Mouse (Mus musculus): ENCODE results near the gene Mrgprh.
"Not testable (repeated sequence)": the region's sequence is repeated elsewhere in the genome, so short reads cannot be mapped to it uniquely, and the experiment has no call there.

The Mrgprh gene

GRCm38 (mm10) chr17:12868640-12869039, 7.2 kb upstream of the Mrgprh start:
- DNase-seq (ENCODE audit: low spot score), result no peak

- DNase-seq (ENCODE audit: low spot score), result no peak
Observed at GRCm38 (mm10) chr17:12872275-12873028, 3.4 kb upstream of the Mrgprh start.

DNA sequence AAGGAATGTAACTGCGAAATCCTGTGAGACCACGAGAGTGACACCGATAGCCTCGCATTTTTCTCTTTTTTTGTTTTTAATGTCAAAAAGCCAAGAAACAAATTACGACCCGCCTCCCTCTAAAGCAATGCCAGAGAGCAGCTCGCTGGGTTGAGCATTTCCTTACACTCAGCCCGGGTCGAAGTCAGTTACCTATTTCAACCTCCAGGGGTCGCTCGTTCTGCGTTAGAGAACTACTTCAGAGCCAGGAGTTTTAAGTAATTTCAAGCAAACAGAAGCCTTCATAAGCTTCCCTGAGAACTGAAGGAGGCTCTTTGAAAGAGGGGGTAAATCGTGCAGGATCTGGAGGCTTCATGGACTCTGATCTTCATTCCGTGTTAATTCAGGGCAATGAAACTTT, 4.3 kb downstream of the Mrgprh start:
- peak; percentile 81 for DNase-seq (ENCODE audit: low spot score)

DNA sequence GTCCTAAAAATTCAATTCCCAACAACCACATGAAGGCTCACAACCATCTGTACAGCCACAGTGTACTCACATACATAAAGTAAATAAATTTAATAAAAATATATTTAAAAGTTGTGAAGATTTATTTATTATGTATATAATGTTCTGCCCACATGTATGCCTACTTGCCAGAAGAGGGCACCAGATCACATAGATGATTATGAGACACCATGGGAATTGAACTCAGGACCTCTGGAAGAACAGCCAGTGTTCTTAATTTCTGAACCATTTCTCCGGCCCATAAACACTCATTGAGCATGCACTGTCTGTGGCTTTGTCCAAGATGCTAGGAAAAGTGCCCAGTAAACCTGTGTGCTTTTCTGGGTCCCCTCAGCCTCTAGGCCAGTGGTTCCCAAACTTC, 5.4 kb downstream of the Mrgprh start:
- DNase-seq (ENCODE audit: low spot score), result no peak

DNA sequence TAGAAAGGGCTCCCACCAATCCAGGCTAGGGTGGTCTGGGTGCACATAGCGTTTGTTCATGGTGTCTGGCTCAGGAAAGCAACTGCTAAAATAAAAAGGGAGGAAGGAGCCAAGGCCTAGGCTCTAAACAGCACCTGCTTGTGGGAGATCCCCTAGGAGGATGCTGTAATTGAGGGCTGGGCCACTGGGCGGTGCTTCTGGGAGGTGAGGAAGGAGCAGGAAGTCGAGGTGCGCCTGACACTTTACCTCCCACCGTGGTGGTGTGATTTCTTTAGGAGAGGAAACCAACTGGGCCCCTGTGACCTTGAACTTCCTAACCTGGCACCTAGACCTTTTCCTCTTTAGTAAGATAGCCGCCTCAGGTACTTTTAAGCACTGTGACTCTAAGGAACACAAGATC, 10.8 kb downstream of the Mrgprh start:
- DNase-seq (ENCODE audit: low spot score), result no peak

DNA sequence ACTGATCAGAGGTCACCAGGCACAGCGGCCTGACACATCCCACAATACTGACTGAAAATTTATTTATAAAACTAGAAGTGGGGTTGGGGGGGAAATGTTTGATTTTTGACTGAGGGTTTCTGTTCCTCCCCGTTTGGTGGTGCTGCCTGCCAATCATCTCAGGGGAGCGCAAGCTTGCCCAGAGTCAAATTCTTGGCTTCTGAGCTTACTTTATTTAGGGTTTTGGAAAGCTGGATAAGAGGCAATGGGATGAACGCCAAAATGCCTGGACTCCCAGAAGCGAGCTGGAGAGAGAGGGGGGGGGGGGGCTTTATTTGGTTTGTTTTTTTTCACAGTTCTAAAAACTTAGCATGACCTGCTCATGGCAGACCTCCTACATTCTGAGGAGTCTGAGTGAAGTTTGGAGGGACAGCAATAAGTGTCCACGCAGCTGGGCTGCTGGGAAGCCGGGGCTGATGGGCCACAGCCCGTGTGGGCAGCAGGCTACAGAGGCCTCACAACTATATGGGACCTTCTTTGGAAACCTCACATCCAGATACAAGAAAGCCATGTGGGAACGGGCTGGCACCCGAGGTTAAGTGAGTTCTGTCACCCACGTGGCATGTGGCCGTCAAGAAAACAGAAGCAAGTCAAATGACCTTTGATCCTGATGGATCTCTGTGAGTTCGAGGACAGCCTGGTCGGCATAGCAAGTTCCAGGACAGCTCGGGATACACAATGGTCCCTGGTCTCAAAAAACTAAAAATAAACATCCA, 11.4 kb downstream of the Mrgprh start:
- DNase-seq (ENCODE audit: low spot score), result no peak

DNA sequence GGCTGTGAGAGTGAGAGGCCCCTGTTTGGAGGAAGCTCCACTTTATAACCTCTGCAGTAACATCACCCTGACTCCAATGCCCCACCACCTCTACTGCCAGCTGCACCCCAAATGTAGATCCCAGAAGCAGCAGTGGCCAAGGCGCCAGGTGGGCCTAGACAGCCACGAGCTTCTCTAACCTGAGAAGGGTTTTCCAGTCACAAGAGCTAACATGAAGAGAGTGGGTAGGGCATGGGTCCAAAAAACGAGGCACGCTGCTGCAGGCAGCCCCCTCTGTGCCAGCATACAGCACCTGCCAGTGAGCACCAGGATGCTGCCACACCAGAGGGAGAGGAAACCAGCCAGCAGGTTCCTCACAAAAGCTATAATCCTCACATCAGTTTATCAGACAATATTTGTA, 15.2 kb downstream of the Mrgprh start:
- DNase-seq (ENCODE audit: low spot score), result no peak

- DNase-seq (ENCODE audit: low spot score), result no peak
Observed at GRCm38 (mm10) chr17:12892033-12892432, 16.2 kb downstream of the Mrgprh start.

- no peak for DNase-seq (ENCODE audit: low spot score)
Observed at GRCm38 (mm10) chr17:12897674-12898073, 21.8 kb downstream of the Mrgprh start.

DNA sequence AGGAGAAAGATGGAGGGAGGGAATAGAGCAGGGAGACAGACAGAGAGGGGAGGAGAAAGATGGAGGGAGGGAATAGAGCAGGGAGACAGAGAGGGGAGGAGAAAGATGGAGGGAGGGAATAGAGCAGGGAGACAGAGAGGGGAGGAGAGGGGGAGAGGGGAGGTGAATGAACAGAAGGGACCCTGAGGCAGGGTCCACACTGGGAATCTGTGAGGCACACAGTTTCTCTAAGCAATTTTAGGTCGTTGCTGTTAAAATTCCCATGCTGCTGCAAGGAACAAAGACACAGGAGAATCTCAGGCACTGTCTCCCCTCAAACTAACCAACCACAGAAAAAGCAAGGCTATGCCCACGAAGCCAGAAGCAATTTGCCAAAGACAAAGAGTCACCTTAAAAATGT, 22.8 kb downstream of the Mrgprh start:
- DNase-seq (ENCODE audit: low spot score), result not testable (repeated sequence)

- no peak for DNase-seq (ENCODE audit: low spot score)
Observed at GRCm38 (mm10) chr17:12902291-12902690, 26.5 kb downstream of the Mrgprh start.

GRCm38 (mm10) chr17:12903372-12904333, 27.8 kb downstream of the Mrgprh start:
- no peak for DNase-seq (ENCODE audit: low spot score)

- no peak for DNase-seq (ENCODE audit: low spot score)
Observed at GRCm38 (mm10) chr17:12904349-12904748, 28.5 kb downstream of the Mrgprh start.

DNA sequence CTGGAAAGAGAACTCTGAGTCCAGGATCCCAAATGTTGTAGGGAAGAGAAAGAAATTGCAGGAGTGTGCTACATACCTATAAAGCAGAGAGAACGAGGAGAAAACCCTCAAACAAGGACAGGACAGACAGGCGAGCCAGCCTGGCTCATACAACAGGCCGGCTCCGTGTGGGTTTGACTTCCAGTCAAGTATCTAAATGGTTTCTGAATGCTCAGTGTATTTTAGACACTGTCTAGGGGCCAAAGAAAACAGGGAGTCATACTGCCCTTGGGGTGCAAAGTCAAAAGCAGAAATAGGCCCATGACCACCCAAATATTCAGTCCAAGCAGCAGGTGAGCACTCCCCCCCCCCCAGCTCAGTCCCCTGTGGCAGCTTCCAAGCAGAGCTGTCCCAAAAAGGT, 30.0 kb downstream of the Mrgprh start:
- DNase-seq (ENCODE audit: low spot score), result no peak

- no peak for DNase-seq (ENCODE audit: low spot score)
Observed at GRCm38 (mm10) chr17:12906436-12906835, 30.6 kb downstream of the Mrgprh start.

- DNase-seq (ENCODE audit: low spot score), result no peak
Observed at GRCm38 (mm10) chr17:12909361-12910280, 33.8 kb downstream of the Mrgprh start, which contains the start of gene Pnldc1. Gene Pnldc1 (minus strand): TSS chr17:12910230.

DNA sequence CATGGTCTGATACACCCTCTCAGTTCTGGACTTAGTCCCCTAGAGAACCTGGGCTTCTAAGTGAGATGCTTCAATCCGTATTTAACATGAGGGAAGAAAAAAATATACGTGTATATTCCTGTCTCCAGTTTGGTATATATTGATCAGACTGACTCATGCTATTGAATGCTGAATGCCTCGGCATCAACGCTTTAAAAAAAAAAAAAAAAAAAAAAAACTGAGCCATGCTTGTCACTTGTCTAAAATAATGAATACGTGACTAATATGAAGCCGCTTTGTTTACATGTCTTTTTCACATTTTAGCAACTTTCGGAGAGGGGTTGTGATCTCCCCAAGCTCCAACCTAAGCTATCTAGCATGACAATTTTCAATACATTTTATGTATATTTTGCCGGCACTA, 34.6 kb downstream of the Mrgprh start:
- no peak for DNase-seq (ENCODE audit: low spot score)

DNA sequence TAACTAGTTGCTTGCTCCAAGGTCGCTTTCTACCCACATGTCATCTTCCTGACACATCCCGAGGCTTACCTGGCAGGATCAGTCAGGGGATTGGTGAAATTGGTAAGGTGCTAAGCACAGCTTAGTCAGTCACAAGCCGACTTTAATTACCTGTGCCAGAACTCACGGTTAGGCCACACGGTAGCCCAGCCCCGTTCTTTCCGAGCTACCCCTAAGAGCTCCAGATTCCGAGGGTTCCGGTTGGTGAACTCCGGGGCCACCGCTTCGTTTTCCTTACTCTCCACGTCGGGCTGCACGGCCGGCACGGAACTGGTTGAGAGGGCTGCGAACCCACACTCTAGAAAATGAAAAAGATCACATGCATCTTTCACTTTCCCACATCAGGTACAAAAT, 39.6 kb downstream of the Mrgprh start, which contains the start of gene Tcp1:
TSS of gene Tcp1 (plus strand) at position 214 of the 393 bp plus-strand sequence.
- peak; percentile 39 for DNase-seq (ENCODE audit: low spot score)

DNA sequence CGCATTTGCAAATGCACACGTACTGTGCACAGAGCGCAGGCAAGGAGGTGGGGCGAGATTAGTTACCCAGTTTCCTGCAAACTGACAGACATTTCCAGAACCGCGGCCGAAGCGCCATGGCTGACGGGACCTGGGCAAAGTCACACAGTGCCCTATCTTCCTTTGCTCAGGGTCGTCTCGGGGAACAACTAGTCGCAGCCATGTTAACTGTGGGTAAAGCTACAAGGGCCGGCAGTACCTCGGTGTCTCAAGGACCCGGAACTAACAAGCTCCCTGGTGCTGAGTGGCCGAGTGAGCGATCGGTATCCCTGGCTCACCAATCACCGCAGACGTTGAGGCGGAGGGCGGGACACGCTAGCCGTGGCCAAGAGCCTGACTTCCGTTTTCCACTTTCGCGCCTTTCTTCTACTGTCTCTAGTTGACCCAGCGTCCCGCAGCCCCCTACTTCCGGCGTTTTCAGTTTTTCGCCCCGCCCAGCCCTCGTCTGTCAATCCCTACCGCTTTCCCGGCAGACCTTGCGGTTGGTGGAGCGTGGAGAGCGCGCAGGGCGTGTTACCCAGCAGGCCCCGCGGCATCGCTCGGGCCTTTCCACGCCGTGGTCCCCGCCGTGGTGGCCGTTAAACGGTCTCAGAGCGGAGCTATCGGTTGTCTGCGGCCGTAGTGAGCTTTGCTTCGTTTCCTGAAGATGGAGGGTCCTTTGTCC, 40.2 kb downstream of the Mrgprh start, which contains the start of gene Mrpl18:
TSS of gene Mrpl18 (minus strand) at position 465 of the 703 bp plus-strand sequence.
- DNase-seq (ENCODE audit: low spot score), result peak; percentile 99
